Mouse (Mus musculus): ENCODE results near the gene Fam89b. TPM values are rescaled to one million over a fixed set of nuclear protein-coding genes. Genes with fewer than 3 reads are reported as not detected.

Gene Fam89b
- polyA plus RNA-seq, 1 experiment from 2014 or later = 149 TPM

DNA sequence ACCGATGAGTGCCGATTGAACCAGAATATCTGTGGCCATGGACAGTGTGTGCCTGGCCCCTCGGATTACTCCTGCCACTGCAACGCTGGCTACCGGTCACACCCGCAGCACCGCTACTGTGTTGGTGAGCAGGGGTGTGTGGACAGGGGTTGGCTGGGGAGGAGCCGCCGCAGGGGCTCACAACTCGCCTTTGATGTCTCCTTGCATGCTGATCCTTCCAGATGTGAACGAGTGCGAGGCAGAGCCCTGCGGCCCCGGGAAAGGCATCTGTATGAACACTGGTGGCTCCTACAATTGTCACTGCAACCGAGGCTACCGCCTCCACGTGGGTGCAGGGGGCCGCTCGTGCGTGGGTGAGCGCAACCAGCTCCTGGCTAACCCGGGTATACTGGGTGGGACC, 21.5 kb upstream of the Fam89b start:
- H3K4me2 ChIP-seq = no peak overlapping the region
- H3K27me3 ChIP-seq = peaks cover 68% of the 10 kb centered on the region
- H3K27ac ChIP-seq (replicated peaks) = no peak overlapping the region
- H3K9me3 ChIP-seq = no peaks in the 10 kb centered on the region
- no peak overlapping the region for H3K4me3 ChIP-seq
- WGBS = 14% methylated on average over 22 of the region's 22 CpGs
- no peak for ATAC-seq (ENCODE audit: low FRiP score, low read depth)
- no peaks in the 10 kb centered on the region for H3K36me3 ChIP-seq
- H3K4me1 ChIP-seq (replicated peaks) = peaks cover 12% of the 10 kb centered on the region
- no peak overlapping the region for H3K9ac ChIP-seq

DNA sequence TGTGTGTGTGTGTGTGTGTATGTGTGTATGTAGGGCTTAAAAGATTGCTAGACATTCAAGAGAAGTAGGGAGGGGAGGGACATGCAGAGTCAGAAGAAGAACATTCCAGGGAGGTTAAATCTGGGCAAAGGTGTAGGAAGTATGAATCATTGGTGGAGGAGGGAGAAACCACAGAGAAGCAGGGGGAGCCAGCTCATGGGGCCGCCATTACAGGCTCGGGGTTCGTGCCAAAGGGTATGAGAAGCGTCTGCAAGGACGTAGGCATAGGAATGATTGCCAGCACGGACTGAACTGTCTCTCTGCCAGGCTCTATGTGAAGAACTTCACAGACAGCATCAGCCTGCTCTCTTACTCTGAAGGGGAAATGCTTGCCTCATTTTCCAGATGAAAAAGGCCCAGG, 20.0 kb upstream of the Fam89b start:
- ATAC-seq (ENCODE audit: low FRiP score, low read depth) = no peak
- Histone ChIP-seq H3K9ac (no peak overlapping the region), H3K4me1 (replicated peaks) (peaks cover 19% of the 10 kb centered on the region), H3K27ac (replicated peaks) (no peak overlapping the region), H3K27me3 (peaks cover 72% of the 10 kb centered on the region), H3K4me2 (no peak overlapping the region), H3K4me3 (no peak overlapping the region), H3K9me3 (no peaks in the 10 kb centered on the region), H3K36me3 (no peaks in the 10 kb centered on the region)
- 83% methylated on average over 6 of the region's 6 CpGs for WGBS

DNA sequence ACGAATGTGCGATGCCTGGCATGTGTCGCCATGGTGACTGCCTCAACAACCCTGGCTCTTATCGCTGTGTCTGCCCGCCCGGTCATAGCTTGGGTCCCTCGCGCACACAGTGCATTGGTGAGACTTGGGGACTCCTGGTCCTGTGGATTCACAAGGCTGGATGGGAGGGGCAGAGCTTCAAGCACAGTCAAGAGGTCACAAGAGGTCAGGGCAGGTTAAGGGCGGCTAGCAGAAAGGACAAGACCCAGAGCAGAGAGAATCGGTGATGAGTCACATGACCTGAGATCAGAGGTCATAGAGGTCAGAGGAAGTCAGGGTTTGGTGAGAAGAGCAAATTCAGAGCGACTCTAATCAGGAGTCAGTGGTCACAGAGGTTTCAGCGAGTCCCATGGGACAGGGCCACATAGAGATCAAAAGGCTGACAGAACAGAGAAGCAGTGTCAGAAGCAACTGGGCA, 17.5 kb upstream of the Fam89b start:
- WGBS = 18% methylated on average over 12 of the region's 12 CpGs
- peaks cover 63% of the 10 kb centered on the region for H3K27me3 ChIP-seq
- no peaks in the 10 kb centered on the region for H3K9me3 ChIP-seq
- no peak overlapping the region for H3K27ac ChIP-seq (replicated peaks)
- no peak for ATAC-seq (ENCODE audit: low FRiP score, low read depth)
- H3K9ac ChIP-seq = no peak overlapping the region
- H3K4me1 ChIP-seq (replicated peaks) = peaks cover 37% of the 10 kb centered on the region
- no peak overlapping the region for H3K4me3 ChIP-seq
- H3K36me3 ChIP-seq = no peaks in the 10 kb centered on the region
- peak overlapping the region; percentile 54; the same call in 1 of the 2 replicates for H3K4me2 ChIP-seq

DNA sequence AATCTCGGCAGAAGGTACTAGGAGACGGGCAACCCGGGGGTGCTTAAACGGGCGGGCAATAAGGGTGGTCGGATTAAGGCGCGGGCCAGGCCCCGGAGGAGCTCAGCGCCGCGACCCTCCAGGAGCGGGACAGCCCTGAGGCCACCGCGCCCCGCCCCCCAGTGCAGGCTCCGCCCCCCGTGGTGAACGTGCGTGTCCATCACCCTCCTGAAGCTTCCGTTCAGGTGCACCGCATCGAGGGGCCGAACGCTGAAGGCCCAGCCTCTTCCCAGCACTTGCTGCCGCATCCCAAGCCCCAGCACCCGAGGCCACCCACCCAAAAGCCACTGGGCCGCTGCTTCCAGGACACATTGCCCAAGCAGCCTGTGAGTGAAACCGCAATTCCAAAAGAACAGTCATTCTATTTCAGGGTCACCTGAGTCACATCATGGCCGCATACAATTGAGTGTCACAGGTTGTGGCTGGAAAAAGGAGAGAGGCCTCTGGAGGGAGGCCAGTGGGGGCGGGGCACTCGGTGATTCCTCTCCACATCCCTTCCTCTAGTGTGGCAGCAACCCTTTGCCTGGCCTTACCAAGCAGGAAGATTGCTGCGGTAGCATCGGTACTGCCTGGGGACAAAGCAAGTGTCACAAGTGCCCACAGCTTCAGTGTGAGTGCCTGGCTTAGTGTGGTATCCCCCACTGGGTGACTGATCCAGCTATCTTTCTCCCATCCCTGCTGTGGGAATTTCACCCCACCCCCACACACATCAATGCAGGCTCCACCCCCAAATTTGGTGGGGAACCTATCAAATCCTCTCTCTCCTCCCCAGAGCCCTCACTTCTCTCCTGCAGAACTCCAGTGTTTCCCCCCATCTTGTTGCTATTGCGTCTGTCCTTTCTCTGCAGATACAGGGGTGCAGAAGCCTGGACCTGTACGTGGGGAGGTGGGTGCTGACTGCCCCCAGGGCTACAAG, 16.6 kb upstream of the Fam89b start:
- peak overlapping the region; percentile 28 for H3K4me3 ChIP-seq
- WGBS = 5% methylated on average over 34 of the region's 36 CpGs
- peak overlapping the region; percentile 54 for H3K4me2 ChIP-seq
- ATAC-seq (ENCODE audit: low FRiP score, low read depth) = no peak
- no peak overlapping the region for H3K27ac ChIP-seq (replicated peaks)
- H3K27me3 ChIP-seq = peaks cover 54% of the 10 kb centered on the region
- H3K36me3 ChIP-seq = no peaks in the 10 kb centered on the region
- H3K9ac ChIP-seq = peak overlapping the region; percentile 30; the same call in 1 of the 2 replicates
- no peaks in the 10 kb centered on the region for H3K9me3 ChIP-seq
- H3K4me1 ChIP-seq (replicated peaks) = peaks cover 42% of the 10 kb centered on the region

DNA sequence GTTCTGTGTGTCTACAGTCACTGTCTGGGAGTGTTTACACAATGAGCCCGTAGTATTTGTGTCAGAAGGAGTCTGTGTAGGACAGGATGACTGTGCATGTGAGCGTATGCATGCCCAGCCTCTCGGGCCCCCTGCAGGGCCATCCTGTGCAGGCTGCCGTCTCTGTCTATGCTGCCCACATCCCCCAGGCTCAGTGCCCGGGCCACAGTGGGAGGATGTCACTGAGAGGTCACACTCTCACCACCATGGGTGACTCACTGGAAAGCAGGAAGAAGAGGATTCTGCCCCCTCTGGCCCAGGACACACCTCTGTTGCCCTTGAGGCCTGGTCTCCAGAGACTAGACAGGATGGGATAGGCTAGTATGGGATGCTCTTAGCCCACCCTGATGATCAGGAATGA, 14.1 kb upstream of the Fam89b start:
- Histone ChIP-seq H3K4me1 (replicated peaks) (peaks cover 47% of the 10 kb centered on the region), H3K4me3 (no peak overlapping the region), H3K36me3 (no peaks in the 10 kb centered on the region), H3K27ac (replicated peaks) (no peak overlapping the region), H3K9me3 (no peaks in the 10 kb centered on the region), H3K9ac (0 out of 2 replicates have a peak overlapping the region, but pooled peaks have one; percentile 4), H3K27me3 (peaks cover 30% of the 10 kb centered on the region), H3K4me2 (peak overlapping the region; percentile 76)
- WGBS = 56% methylated on average over 5 of the region's 5 CpGs
- no peak for ATAC-seq (ENCODE audit: low FRiP score, low read depth)

DNA sequence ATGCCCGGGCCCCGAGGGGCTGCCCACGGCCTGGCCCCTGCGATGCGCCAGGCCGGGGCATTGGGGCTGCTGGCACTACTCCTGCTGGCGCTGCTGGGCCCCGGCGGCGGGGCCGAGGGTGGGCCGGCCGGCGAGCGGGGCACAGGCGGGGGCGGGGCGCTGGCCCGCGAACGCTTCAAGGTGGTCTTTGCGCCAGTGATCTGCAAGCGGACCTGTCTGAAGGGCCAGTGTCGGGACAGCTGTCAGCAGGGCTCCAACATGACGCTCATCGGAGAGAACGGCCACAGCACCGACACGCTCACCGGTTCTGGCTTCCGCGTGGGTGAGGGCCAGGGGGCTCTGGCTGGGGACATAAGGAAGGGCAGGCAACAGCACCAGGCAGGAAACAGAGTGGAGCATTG, 12.8 kb upstream of the Fam89b start:
- Histone ChIP-seq H3K4me3 (peak overlapping the region; percentile 43), H3K9ac (peak overlapping the region; percentile 54), H3K9me3 (no peaks in the 10 kb centered on the region), H3K4me1 (replicated peaks) (peaks cover 47% of the 10 kb centered on the region), H3K27me3 (peaks cover 30% of the 10 kb centered on the region), H3K27ac (replicated peaks) (peak overlapping the region; percentile 89), H3K36me3 (no peaks in the 10 kb centered on the region), H3K4me2 (peak overlapping the region; percentile 76)
- WGBS = under 1% methylated on average over 32 of the region's 32 CpGs
- peak; percentile 39 for ATAC-seq (ENCODE audit: low FRiP score, low read depth)

DNA sequence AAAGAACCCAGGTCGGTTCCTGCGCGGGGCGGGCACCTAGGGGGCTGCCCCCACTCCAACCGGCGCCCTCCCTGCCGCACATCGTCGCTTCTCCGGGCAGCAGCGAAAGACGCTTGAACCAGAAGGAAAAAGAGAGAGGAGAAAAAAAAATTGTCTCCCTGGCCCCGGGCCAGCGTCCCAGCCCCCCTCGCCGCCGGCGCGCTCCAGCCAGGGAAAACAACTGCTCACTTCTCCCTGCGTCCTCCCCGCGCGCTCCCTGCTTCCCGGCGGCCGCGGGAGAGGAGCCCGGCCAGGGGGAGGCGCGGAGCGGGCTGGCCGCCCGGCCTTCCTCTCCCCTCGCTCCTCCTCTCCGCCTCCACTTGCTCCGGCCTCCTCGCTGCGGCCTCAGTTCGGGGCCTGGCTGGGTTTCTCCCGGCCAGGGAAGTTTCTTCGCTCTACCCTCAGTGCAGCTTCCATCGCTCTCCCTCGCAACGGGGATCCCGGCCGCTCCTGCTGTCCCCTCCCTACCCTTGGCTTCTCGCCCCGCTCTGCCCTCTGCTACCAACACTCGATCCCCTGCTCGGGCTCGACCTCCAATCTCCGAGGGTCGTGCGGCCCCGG, 12.3 kb upstream of the Fam89b start:
- peak overlapping the region; percentile 54 for H3K9ac ChIP-seq
- no peaks in the 10 kb centered on the region for H3K9me3 ChIP-seq
- H3K27me3 ChIP-seq = peaks cover 32% of the 10 kb centered on the region
- peaks cover 46% of the 10 kb centered on the region for H3K4me1 ChIP-seq (replicated peaks)
- peak; percentile 61 for ATAC-seq (ENCODE audit: low FRiP score, low read depth)
- no peaks in the 10 kb centered on the region for H3K36me3 ChIP-seq
- WGBS = under 1% methylated on average over 51 of the region's 55 CpGs
- peak overlapping the region; percentile 89 for H3K27ac ChIP-seq (replicated peaks)
- H3K4me2 ChIP-seq = peak overlapping the region; percentile 76
- peak overlapping the region; percentile 43 for H3K4me3 ChIP-seq

DNA sequence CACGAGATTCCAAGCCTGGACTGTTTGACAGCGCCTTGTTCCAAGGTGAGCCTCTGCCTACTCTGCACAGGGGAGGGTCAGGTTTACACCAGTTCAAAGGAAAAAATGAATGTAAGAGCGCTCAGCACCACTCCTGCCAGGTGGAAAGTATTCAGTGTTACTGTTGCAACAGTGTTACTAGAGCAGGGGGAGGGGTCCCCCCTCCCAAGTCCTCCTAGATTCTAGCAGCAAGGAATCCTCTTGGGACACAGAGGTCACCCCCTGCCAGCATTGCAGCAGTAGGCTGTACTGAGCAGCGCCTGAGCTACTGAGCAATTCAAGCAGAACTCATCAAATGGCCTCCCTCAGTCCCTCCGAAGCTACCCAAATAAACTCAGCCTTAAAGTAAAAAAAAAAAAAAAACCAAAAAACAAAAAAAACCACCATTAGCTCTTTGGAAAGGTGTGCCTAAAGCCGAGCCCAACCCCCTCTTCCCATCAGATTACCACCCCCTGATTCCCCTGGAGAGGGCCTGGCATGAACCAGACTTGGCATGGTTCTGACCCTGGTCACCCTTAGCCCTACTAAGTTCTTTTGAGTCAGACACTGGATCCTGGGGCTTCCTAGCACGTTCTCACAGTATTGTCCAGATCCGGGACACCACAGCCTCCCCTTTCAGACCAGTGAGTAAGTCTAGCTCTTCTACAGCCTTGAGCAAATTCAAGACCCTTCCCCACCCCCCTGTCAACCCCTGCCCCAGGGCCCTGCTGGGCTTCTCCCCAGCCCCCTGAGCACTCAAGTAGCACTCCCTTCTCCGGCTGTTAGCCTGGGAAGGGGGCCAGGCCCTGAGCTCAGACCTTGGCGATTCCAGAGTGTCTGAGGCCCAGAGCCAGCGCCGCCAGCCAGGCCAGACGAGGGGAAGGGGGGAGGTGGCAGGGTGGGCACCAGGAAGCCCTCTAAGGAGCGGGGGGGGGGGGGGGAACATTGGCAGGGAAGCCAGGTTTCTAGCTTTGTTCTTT, 11.2 kb upstream of the Fam89b start, which contains the start of gene Ltbp3:
TSS of gene Ltbp3 (plus strand) at position 585 of the 998 bp plus-strand sequence.
- Histone ChIP-seq H3K9ac (peak within 1 kb of the TSS; percentile 54), H3K4me2 (peak within 1 kb of the TSS; percentile 76), H3K27ac (replicated peaks) (peak within 1 kb of the TSS; percentile 89), H3K9me3 (no peaks in the 10 kb centered on the region), H3K4me1 (replicated peaks) (peaks cover 36% of the 10 kb centered on the region), H3K4me3 (peak within 1 kb of the TSS; percentile 43), H3K36me3 (no peaks in the 10 kb centered on the region), H3K27me3 (peaks cover 29% of the 10 kb centered on the region)
- WGBS = 21% methylated on average over 13 of the region's 14 CpGs
- ATAC-seq (ENCODE audit: low FRiP score, low read depth) = peak; percentile 68; the same call in 1 of the 2 replicates

DNA sequence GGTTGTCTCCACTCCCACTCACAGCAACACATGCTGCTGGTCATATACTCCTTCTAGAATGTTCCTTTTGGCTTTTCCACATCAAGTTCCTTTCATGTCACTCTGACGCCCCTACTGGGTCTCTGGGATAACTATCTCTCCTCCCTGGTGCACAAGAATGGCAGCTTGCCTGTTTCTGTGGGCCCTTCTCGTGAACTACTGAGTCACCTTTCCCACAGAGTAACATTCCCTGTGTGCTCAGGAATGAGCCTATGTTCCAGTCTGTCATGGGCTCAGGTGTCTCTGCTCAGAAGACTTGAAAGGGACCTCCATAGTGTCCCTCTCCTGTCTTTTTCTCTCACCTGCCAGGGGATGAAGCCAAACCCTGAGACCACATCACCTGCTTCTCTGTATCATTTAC, 10.0 kb upstream of the Fam89b start:
- Histone ChIP-seq H3K27ac (replicated peaks) (no peak overlapping the region), H3K36me3 (no peaks in the 10 kb centered on the region), H3K9me3 (no peaks in the 10 kb centered on the region), H3K4me2 (no peak overlapping the region), H3K9ac (no peak overlapping the region), H3K4me1 (replicated peaks) (peaks cover 32% of the 10 kb centered on the region), H3K4me3 (no peak overlapping the region), H3K27me3 (peaks cover 17% of the 10 kb centered on the region; the same call in 1 of the 2 replicates)
- 68% methylated on average over 2 of the region's 2 CpGs for WGBS
- no peak for ATAC-seq (ENCODE audit: low FRiP score, low read depth)

DNA sequence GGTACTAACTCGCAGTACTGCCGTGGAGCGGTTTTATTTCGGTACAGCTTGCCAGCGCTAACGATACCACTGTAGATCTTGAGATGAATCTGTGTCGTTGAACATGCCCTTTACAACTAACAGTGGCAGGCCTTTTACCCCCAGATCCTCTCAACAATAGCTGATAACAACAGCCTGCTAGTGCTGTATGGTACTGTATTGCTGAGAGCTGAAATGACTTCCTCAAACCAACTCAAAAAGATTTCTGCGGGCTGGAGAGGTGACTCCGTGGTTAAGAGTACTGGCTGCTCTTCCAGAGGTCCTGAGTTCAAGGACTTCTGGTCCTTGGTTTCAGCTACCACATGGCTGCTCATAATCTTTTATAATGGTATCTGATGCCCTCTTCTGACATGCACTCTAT, 4.9 kb upstream of the Fam89b start:
- Histone ChIP-seq H3K27ac (replicated peaks) (no peak overlapping the region), H3K36me3 (no peaks in the 10 kb centered on the region), H3K9ac (no peak overlapping the region), H3K27me3 (0 out of 2 replicates have a peak, but pooled peaks cover 8% of the 10 kb centered on the region), H3K4me3 (no peak overlapping the region), H3K4me2 (no peak overlapping the region), H3K4me1 (replicated peaks) (peaks cover 24% of the 10 kb centered on the region), H3K9me3 (no peaks in the 10 kb centered on the region)
- no peak for ATAC-seq (ENCODE audit: low FRiP score, low read depth)
- WGBS = 80% methylated on average over 9 of the region's 9 CpGs

DNA sequence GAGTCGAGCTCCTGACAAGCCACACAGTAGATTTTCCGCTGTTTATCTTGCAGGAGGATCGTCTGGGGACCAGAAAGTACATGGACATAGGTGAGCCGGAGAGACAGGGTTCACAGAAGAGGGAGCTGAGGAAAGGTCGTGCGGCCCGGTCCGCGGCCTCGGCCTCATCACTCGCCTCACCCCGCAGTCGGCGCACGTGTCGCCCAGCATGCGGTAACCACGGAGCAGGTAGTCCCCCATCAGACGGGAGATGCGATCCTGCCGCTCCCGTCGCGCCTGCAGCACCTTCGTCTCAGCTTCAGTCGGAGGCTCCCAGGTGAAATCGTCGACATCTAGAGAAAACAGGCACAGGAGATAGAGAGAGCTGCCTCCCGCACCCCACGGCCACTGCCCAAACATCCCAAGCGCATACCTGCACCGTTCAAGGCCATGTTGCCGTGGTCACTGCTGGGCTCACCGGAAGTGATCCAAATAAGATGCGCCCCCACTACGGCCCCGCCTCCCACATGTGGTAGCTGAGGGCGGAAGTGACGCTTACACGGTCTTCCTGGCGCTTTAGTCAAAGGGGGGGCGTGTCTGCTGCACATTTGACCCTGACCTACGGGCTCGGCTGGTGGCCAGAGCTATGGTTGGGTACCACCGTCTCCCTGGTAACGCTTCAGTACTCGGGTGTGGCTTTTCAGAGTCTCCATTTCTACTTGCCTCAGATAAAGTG, 2.0 kb upstream of the Fam89b start:
- peak overlapping the region; percentile 73 for H3K9ac ChIP-seq

More for the DNA sequence above, 2.0 kb upstream of the Fam89b start:
- peak overlapping the region; percentile 81 for H3K4me3 ChIP-seq
- peaks cover 47% of the 10 kb centered on the region for H3K4me1 ChIP-seq (replicated peaks)
- H3K9me3 ChIP-seq = no peaks in the 10 kb centered on the region
- 0 out of 2 replicates have a peak, but pooled peaks cover 3% of the 10 kb centered on the region for H3K27me3 ChIP-seq
- WGBS = under 1% methylated on average over 47 of the region's 47 CpGs
- H3K27ac ChIP-seq (replicated peaks) = peak overlapping the region; percentile 78
- no peaks in the 10 kb centered on the region for H3K36me3 ChIP-seq
- peak; percentile 85 for ATAC-seq (ENCODE audit: low FRiP score, low read depth)
- peak overlapping the region; percentile 97 for H3K4me2 ChIP-seq

Data from hindbrain, embryonic 15.5 days (tissue).